Mouse (Mus musculus): ENCODE data around the gene Trim16.

Gene Trim16

DNA sequence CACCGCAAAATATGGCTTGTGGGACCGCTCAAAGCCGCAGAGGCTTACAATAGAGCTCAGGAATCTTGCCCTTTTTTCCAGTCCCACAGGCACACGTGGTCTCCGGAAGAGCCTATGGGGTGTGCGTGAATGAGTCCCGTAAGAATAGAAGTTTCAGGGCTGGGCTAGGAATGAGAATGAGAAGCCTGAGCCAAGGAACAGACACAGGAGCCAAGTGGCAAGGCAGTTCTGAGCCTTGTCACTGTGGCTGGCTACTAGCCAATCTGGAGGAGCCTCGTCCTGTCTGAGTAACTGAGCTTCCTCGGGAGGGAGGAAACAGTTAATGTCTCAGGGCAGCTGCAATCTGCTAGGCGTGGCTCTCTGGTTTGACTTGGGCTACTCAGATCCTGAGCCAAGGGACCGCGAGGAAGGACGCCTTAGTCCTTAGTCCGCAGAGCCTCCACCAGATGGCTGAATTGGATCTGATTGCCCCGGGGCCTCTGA is at the start of gene Trim16:
Gene Trim16, plus strand, starts transcription at position 173 of the 483 bp plus-strand sequence.
- no peak for DNase-seq (ENCODE audit: low spot score)

- no peak for DNase-seq (ENCODE audit: low spot score)
Measured at GRCm38 (mm10) chr11:62776510-62776909, 43.5 kb upstream of the Trim16 start.

- DNase-seq (ENCODE audit: low spot score) = peak; percentile 89
Measured at GRCm38 (mm10) chr11:62788935-62789616, 31.0 kb upstream of the Trim16 start, which contains the start of gene Zfp286. TSS of gene Zfp286 (minus strand) at chr11:62789462.

- DNase-seq (ENCODE audit: low spot score) = no peak
Measured at GRCm38 (mm10) chr11:62789617-62789936, 30.5 kb upstream of the Trim16 start.

GRCm38 (mm10) chr11:62804119-62804518 is 15.9 kb upstream of the Trim16 start:
- no peak for DNase-seq (ENCODE audit: low spot score)

DNA sequence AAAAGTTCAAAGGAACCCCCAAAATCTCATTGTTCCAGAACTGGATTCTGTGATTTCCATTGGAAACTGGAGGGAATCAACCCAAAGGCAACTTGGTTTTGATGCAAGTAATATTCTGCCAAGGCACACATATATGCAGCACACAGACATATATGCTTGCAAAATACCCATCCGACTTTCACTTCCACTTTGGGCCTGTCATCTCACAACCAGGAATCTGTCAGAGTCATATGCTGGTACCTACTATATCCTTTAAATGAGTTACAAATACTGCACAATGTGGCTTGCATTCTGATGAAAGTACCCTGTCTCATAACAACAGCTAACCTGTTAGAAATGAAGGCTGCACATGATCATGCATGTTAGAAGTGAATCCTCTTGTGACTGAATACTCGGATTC is 12.1 kb upstream of the Trim16 start:
- no peak for DNase-seq (ENCODE audit: low spot score)

DNA sequence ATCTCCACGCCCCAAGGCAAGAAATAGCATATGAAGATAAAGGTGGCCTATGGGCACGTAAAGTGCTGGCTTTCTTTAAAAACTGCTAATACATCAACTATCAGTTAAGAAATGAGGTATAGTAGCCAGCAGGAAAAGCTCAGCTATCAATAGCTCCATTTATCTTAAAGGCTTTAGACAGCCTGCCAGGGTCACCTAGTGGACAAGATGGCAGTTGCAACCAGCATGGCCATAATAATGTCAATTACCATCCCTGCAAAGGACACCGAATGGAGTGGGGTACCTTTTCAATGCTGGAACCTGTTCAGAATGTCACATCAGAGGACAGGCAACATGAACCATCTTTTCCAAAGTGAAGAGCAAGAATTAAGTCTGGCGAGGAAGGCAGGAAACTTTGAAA is 10.8 kb upstream of the Trim16 start:
- DNase-seq (ENCODE audit: low spot score) = no peak

GRCm38 (mm10) chr11:62812268-62812667 is 7.8 kb upstream of the Trim16 start:
- DNase-seq (ENCODE audit: low spot score) = no peak

DNA sequence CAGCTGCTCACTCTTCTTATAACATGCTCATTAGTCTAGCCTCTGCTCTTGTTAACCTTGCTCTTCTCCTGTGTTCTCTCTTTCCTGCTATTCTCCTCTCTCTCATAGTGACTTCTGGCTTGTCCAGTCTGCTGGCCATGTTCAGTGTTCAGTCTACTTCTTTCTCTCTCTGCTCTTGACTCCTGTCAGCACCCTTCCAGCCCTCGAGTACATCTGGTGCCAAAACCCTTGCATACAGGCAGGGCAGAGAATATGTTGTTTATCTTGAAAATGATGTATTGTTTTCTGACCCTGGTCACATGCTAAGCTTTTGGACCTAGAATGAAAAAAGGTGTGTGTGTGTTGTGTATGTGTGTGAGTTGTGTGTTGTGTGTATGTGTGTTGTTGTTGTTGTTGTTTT is 6.5 kb upstream of the Trim16 start:
- no peak for DNase-seq (ENCODE audit: low spot score)

DNA sequence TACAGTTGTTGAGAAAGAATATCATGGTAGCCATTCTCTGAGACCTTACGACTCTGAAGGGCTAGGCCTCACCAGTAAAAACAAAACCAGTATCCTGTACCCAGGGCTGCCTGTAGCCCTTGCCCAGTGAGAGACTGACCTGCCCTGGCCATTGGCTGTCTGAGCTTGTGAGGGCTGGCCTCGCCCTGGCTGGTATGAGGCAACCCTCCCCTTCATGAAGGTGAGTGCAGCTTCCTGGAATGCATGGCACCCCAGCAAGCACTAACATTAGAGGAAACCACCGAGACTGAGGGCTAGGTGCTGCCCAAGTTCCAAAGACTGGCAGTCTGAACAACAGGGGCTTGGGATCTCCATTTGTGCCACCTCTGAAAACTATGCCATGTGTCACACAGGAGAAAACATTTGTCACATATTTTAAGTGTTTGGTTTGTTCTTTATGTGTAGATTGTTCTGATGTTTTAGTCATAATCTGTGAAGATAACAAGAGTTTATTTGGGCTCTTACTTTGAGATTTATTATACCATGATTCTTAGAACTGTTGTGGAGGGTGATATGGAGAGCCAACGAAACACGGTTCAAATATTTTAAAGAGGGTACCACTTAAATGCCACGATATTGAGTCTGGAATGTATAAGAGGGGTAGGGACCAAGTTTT is 5.9 kb upstream of the Trim16 start:
- DNase-seq (ENCODE audit: low spot score) = no peak

GRCm38 (mm10) chr11:62814625-62815024 is 5.4 kb upstream of the Trim16 start:
- no peak for DNase-seq (ENCODE audit: low spot score)

GRCm38 (mm10) chr11:62815438-62815837 is 4.6 kb upstream of the Trim16 start:
- no peak for DNase-seq (ENCODE audit: low spot score)

- no peak for DNase-seq (ENCODE audit: low spot score)
Measured at GRCm38 (mm10) chr11:62816591-62816990, 3.4 kb upstream of the Trim16 start.

GRCm38 (mm10) chr11:62819059-62819686 is 858 bp upstream of the Trim16 start:
- DNase-seq (ENCODE audit: low spot score) = no peak

DNA sequence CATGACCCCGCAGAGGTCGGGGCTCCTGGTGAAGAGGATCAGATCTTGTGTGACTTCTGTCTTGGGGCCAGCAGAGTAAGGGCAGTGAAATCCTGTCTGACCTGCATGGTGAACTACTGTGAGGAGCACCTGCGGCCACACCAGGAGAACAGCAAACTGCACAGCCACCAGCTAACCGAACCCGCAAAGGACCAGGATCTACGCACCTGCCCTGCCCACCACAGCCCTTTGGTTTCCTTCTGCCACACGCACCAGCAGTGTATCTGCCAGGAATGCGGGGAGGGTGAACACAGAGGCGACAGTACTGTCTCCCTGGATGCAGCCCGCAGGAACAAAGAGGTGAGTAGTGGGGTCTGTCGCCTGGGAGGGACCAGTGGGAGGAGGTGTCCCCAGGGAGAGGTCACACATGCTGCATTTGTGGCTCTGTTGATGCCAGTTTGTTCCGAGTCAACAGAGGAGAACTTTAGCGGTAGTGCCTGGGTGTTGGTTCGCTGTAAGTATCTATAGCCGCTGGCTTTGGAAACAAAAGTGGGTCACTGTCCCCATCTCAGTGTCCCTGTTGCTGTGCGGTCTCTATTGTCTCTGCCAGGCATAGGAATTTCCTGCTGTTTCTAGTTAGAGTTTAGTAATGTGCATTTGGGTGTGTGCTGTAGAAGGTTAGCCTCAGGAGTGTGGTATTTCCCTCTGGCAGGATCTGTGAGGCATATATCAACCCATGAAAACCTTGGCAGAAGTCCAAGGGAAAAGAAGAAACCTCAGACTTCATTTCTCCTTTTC is 818 bp downstream of the Trim16 start:
- no peak for DNase-seq (ENCODE audit: low spot score)

DNA sequence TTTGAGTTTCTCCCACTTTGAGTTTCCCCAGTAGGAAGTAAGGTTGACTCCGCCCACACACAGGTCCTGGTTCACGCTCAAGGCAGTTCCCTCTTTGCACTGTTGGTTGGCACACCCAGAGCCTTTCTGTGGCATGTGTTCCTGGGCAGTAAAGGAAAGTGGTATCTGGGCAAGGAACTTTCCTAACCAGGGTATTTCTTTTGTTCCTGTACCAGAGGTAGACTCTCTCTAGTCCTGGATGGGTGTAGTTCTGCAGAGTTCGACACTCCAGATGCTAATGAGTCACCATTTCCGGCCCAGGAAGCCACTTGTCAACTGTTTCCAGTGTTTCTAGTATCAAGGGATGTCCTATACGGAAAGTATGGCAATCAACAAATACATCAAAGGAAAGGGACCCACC is 1.9 kb downstream of the Trim16 start:
- DNase-seq (ENCODE audit: low spot score) = no peak

DNA sequence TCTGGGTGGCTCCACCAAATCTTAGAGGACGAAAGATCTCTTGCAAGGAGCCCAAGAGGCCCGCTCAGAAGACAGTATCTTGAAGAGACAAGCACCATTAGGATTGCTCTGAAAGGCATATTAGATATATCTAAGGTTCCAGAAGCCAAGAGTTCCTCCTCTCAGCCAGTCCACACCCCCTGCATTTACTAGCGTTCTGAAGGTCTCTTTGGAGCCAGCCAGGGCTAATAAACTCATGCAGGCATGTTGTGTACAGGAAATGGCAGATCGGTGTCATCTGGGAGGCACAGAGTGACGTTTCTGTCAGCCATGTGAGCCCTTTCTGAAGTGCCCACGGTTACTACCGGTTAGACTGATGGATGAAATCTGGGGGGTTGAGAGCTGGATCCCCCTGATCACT is 4.2 kb downstream of the Trim16 start:
- no peak for DNase-seq (ENCODE audit: low spot score)

DNA sequence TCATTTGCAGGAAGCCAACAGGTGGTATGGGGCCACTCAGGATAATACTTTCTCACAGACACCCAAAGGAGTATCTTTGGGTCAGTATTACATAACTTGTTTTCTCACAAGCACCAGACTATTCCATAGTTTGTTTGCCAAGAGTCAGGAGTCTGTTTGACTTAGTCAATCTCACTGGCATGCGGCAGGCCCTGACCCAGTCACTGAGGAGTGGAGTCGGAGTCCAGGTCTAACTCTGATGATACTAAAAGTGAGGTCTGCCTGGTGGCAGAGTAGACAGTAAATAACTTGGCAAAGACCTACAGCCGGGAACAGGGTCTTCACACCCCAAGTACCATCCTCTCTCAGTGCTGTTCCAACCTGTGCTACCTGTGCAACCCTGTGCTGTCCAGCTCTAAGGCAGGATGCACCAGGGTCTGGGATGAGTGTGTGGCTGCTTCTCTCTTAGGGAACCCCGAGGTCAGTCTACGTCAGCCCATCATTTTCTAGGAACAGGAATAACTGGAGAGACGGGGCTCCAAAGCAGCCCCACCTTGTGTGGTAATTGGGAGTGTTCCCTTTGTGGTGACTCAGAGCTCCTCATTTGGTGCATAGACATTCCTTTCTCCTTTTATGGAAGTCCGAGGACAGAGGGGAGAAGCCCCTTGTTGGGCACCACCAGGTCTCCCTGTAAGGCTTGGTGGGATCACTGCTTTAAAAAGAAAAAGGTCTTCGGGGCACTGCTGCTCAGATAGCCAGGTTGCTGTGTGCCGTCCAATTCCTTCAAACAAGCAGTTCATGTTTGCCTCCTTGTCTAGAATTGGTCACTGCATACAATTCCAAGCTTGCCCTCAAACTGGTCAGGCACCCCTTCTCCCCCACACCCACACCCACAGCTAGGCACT is 5.4 kb downstream of the Trim16 start:
- peak; percentile 55 for DNase-seq (ENCODE audit: low spot score)

DNA sequence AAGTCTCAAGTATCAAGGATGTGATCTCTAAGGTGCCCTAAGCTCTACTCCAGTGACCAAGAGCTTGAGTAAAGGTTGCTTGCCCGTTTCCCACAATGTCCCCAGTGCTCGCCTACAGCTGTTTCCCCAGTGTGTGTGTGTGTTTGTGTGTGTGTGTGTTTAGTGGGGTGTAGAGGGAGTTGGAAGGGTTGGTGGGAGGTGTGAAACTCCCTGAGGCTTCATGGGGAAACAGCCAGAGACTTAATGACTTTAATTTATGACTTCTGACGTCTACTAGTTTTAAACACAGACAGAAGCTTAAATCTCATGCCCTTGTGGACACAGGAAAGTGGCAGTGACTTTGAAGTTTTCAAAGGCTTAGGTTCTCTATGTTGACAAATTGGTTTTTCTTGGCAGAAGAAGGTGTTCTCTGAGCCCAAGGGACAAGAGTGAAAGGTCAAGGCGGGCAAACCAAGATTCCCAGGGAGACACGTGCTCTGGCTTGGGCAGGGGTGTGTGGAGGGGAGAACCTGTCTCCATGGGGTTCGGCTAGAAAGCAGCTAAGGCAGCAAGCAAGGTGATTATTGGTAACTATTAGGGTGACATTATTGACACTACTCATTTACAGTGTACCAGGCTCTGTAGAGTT is 6.2 kb downstream of the Trim16 start:
- no peak for DNase-seq (ENCODE audit: low spot score)

DNA sequence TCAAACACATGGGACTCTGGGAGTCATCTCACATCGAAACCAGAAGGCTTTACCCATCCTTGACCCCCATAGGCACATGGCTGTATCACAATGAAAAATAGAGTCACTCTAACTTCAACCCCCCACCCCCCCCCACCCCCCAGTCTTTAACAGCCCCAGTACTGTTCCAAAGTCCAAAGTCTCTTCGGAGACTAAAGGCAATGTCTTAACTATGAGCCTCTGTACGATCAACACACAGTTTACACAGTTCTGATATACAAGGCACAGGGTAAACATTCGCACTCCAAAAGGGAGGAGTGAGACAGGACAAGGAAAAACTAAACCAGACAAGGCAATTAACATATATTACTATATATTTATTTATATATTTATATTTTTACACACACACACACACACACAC is 7.1 kb downstream of the Trim16 start:
- DNase-seq (ENCODE audit: low spot score) = no peak

DNA sequence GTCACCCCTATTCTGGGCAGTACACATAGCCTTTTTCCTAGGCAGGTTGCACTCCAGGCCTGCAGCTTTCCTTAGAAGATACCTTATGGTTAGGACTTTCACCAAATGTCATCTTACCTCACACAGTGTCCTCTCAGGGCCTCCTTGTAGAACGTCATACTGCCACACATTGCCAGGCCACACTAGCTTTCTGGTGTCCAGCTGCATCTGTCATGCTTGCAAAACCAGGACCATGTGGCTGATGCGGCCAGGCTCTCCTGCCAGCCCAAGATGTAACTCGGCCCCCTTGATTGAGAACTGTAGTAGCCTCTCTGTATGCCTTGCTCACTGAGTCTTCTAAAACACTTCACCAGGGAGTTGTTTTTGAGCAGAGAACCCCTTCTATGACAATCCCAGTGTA is 7.9 kb downstream of the Trim16 start:
- DNase-seq (ENCODE audit: low spot score) = no peak

All from yolk sac, embryonic 10.5 days (tissue).